Mouse (Mus musculus): ENCODE measurements around the gene Erbb3.

- TF ChIP-seq GATA1 (IDR thresholded peaks at IDR 0.05; ENCODE audit: borderline replicate concordance, low read length), result no peak
- TF ChIP-seq FLI1 (IDR thresholded peaks at IDR 0.05; ENCODE audit: low read length), result no peak
Observed at GRCm38 (mm10) chr10:128589464-128590192, at the start of gene Erbb3.

Measured in megakaryocyte, embryonic 14.5 days (primary cell).